Mouse (Mus musculus): Measurements from ENCODE around the gene Cmtm2a.
A peak's percentile ranks its signal among the peaks of the same experiment; 100 is the strongest.
"Not testable (repeated sequence)": the region's sequence is repeated elsewhere in the genome, so short reads cannot be mapped to it uniquely, and the experiment has no call there.

Cmtm2a gene

DNA sequence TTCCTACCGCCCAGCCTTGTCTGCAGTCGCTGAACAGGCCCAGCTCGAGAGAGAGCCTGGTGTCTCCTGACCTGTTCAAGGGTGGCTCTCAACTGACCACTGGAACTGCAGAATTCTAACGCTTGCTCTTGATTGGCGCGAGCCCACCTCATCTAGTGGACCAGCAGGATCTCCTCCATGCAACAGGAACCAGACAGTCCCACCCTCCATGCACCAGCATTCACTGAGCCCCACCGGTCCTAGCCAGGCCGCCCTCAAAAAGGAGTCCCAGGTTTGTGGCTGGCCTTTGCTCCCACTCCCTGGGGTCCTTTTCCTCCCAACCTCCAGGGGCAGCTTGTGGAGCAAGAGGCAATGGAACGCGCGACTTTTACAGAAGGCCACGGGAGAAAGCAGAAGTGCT lies at the start of gene Cmtm2a:
Cmtm2a (minus strand) TSS at position 101 of the 400 bp plus-strand sequence.
- not testable (repeated sequence) for DNase-seq (ENCODE audit: low spot score in 2 of 2)

DNA sequence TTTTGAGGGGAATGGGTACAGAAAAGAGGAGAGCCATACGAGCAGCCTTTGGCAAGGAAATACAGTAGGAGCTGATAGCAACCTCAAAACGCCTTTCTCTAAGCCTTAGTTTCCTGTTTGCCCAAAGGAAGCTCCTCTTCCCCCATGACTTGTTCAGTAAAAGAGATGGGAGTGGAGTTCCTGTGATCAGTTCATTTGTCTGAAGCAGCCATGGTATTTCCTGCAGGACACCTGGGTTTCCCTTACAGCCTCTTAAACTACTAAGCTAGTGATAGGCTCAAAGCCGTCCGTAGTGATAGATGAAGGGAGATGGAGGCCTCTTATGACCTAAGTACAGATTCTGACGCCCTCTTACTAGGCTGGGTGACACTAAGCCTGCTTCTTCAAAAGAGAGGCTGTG lies 49.4 kb upstream of the Cmtm2a start:
- DNase-seq (ENCODE audit: low spot score in 2 of 2), result no peak

DNA sequence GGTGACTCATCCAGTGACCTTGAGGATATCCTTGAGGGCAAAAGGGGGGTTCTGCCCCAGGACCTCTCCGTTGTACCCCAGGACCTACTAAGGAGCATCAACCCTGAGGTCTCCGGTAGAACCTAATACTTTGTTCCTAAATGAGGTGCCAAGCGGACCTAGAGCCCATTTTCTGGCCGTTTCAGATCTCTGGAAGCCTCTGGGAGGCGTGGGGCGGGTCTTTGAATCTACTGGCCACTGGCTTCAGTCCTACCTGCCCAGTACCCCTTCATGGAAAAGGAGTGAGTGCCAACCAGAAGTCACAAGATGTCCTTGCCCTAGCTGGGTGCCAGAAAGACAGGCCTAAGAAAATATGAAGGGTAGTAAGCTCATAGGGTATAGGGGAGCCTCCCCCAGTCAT lies 48.7 kb upstream of the Cmtm2a start:
- no peak for DNase-seq (ENCODE audit: low spot score in 2 of 2)

DNA sequence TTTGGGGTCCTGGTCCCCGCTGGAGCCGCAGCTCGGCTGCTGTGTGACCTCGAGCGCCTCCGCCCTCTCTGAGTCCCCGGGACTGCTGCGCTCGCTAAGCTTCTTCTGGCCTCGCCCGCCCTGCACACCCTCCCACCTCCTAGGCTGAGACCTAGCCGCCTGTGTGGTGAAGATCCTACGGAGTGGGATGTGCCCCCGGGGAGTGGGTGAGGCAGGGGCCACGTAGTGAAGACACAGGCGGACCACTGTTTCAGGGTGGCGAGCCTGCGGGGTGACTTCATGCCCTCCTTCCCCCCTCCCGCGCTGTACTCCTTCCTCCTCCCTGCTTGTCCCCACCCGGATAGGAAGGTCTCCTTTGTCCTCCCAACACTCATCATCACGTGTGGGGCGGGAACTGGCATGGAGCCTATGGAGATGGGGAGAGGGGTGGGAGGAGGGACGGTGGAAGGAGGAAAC lies 48.2 kb upstream of the Cmtm2a start:
- DNase-seq (ENCODE audit: low spot score in 2 of 2), result peak; percentile 43 to 74

DNA sequence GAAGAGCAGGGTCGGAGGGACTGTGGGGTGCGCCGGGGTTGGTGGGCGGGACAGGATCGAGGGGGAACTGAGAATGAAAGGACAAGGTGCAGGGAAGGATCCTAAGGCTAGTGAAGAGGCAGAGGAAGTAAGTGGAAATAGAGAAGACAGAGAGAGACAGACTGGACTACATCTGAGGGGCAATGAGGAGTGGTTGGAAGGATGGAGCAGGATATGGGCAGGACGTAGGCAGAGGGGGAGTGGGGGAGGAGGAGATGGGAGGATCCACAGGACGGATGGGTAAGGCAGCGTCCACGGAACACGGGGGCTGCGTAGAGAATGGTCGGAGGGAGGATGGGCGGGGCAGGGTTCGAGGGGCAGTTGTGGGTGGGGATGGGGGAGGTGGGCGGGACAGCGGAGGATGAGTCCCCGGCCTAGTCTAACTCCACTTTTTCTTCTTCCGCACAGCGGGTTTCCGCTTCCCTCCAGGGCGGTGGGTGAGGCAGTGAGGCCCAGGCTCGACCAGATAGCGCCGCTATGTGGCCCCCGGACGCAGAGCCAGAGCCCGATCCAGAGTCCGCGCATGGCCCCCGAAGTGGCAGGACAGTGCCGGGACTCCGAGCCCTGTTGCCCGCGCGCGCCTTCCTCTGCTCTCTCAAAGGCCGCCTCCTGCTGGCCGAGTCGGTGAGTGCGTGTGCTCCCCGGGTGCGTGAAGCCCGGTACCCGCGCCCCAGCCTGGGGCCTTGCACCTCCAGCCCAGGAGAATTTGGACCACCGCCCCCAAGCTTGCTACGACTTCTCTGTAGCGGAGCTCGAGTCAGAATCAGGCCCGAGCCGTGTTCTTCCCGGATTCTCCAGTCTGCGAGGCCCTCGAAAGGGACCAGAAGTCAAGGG lies 47.5 kb upstream of the Cmtm2a start:
- DNase-seq (ENCODE audit: low spot score in 2 of 2), result peak; percentile 59 to 76

DNA sequence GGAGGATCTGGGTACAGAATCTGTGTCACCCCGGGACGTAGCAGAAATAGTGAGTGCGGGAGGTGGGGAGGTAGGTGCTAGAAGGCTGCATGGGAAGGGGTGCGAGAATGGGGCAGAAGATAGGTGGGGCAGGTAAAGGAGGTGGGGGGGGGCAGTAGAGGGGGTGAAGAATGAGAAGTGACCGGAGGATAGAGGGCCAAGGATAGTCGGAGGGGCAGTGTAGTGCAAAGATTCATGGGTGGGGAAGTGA lies 46.9 kb upstream of the Cmtm2a start:
- DNase-seq (ENCODE audit: low spot score in 2 of 2), result no peak

DNA sequence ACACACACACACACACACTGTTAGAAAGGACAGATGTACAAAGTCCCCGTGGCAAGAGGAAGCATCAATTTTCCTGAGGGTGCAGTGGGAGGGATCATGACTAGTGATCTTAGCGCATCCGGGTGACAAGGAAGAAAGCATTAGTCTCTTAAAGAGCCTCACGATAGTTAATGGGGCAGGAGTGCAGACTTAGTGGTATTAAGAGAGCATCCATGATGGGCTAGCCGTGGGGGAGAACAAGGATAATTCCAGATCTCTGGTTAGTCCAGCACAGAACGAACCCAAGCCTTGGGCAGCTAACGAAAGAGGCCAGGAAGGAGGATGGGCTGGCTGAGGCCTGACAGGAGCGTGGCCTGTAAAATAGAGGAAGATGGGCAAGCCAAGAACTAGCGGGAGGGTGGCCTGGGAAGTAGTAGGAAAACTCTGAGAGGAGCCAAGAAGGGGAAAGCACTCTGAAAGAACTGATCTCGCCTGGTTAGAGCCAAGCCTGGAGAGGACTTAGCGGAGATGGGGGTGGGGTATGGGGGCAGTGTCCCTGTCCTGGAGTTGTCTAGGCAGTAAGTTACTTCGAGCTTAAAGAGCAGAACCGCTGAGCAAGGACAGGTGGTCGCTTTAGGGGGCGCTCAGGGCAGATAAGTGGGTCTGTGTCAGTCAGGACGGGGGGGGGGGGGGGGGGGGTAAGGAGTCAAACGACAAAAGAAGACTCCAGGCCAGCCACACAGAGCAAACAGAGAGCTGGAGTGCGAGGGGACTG lies 46.4 kb upstream of the Cmtm2a start, which contains the start of gene Cmtm3:
Cmtm3 (plus strand) TSS at position 182 of the 754 bp plus-strand sequence.
- DNase-seq (ENCODE audit: low spot score in 2 of 2), result peak; percentile 20 to 27

DNA sequence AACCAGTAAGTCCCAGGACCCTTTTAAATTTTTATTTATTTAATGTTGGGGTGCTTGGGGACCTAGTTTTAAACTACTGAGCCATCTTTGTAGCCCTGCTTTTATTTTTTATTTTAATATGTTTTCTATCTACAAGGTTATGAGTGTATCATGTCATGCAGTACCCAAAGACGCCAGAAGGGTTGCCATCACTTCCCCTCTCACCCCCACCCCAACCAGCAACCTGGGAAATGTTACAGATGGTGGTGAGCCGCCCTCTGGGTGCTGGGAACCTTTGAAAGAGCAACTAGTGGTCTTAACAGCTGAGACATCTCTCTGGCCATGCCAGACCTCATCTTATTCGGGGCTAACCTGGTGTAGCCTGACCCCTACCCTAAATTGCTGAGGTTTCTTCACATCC lies 44.9 kb upstream of the Cmtm2a start:
- no peak for DNase-seq (ENCODE audit: low spot score in 2 of 2)

DNA sequence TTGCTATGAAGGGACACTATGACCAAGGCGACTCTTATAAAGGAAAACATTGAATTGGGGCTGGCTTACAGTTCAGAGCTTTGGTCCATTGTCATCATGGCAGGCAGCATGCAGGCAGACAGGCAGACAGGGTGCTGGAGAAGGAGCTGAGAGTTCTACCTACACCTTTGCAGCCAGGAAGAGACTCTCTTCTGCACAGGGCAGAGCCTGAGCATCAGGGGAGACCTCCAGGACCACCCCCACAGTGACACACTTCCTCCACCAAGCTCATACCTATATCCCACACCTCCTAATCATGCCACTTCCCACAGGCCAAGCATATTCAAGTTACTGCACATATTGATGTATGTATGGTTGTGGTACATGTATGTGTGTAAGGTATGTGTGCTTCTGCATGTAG lies 43.8 kb upstream of the Cmtm2a start:
- DNase-seq (ENCODE audit: low spot score in 2 of 2), result no peak

DNA sequence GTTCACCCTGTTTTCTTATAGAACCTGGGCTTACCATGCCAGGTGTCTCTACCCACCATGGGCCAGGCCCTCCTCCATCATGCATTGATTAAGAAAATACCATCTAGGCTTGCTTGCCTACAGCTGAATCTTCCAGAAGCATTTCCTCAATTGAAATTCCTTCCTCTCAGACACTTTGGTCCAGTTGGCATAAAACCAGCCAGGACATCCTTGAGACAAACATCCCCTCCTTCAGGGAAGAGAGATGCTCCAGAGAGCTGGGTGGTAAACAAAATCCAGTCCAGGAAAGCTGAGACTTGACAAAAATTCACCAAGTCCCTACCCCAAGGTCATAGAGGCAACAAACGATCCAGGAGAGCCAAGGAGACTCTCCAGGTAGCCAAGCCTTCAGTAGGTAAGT lies 41.2 kb upstream of the Cmtm2a start:
- no peak for DNase-seq (ENCODE audit: low spot score in 2 of 2)

DNA sequence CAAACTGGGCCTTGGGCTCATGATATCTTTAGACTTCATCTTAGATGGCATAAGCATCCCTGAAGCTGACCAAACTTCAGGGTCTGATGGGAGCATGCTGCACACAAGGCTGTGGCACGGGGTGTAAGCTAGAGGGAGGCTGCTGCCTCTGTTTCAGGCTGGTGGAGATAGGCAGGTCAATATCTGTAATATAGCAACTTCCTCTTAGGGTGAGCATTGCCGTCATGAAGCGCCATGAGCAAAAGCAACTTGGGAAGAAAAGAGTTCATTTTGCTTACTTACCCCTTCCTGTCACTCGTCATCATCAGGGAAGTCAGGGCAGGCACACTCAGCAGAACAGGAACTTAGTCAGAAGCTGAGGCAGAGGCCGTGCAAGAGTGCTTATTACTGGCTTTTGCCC lies 40.8 kb upstream of the Cmtm2a start:
- DNase-seq (ENCODE audit: low spot score in 2 of 2), result no peak

DNA sequence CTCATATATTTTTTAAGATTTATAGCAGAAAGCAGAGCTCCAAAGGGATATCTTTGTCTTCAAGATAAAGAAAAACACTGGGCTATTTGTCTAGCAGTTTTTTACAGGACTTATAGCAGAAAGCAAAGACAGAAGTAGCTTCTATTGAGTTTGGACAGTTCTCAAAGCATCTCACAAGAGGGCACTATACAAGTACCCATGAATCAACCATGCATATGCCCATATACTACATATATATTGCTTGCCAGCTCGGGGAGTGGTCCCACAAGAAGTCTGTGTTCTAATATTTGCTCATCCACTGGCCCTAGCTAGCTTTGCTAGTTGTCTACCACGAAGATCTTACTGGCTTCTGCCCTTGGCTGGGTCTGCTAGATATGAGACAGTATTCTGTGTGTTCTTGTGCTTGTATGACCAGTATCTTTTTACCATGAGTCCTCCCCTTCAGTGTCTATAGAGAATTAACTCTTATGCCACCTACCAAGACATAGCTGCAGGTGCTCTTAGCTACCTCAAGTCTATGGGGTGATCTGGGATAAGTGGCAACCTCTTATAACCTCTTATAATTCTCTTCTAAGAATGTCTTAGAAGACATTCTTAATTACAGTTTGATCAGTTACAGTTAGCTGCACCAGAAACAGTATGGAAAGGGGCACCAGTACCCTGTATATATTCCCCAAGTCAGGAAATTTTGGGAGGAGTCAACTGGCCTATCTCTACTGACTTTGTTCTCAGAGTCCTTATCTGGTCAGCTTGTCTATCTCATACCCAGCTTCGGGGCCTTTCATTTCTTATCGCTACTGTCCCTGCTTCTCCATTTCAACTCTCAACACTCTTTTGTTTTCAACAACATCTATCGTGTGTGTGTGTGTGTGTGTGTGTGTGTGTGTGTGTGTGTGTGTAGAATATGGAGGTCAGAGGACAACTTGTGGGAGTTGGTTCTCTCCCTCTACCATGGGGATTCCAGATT lies 40.0 kb upstream of the Cmtm2a start:
- DNase-seq (ENCODE audit: low spot score in 2 of 2), result no peak

DNA sequence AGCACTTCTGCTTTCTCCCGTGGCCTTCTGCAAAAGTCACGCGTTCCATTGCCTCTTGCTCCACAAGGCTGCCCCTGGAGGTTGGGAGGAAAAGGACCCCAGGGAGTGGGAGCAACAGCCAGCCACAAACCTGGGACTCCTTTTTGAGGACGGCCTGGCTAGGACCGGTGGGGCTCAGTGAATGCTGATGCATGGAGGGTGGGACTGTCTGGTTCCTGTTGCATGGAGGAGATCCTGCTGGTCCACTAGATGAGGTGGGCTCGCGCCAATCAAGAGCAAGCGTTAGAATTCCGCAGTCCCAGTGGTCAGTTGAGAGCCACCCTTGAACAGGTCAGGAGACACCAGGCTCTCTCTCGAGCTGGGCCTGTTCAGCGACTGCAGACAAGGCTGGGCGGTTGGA lies 28.9 kb upstream of the Cmtm2a start, which contains the start of gene Cmtm2b:
Cmtm2b (plus strand) TSS at position 301 of the 400 bp plus-strand sequence.
- not testable (repeated sequence) for DNase-seq (ENCODE audit: low spot score in 2 of 2)

DNA sequence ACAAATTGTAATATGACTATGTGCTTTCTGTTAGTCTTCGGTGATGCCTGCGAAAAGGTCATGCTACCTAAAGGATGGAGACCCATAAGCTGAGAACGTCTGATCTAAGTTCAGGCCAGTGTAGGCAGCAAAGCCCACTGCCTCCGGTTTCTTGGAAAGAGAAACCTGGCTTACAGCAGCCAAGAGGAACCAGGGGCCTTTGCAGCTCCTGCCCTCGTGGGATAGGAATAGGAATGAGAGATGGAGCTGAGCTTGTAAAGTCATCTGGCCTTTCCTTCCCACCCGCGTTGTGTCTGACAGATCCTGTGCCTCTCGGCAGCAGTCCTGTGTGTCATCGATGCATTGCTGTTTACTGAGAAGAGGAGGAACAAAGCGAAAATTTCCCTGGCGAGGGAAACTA lies 28.3 kb upstream of the Cmtm2a start, which contains the start of gene Gm11020:
Gm11020 (plus strand) TSS at position 301 of the 400 bp plus-strand sequence.
- DNase-seq (ENCODE audit: low spot score in 2 of 2), result not testable (repeated sequence)

DNA sequence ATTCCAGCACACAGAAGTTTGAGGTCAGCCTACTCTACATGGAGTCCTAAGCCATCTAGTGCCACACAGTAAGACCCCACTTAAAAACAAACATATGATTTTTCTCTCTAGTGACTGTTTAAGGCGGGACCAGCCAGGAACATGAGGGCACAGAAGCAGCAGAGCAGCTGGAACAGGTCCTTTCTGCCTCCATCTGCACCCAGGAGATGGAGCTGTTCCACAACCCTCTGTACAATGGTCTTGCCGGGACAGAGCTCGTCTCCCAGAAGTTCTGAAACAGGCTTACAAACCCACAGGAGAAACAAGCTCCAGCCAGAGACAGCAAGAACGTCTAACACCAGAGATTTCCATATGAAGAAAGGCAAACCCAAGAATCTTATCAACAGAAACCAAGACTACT lies 20.3 kb upstream of the Cmtm2a start:
- no peak for DNase-seq (ENCODE audit: low spot score in 2 of 2)

DNA sequence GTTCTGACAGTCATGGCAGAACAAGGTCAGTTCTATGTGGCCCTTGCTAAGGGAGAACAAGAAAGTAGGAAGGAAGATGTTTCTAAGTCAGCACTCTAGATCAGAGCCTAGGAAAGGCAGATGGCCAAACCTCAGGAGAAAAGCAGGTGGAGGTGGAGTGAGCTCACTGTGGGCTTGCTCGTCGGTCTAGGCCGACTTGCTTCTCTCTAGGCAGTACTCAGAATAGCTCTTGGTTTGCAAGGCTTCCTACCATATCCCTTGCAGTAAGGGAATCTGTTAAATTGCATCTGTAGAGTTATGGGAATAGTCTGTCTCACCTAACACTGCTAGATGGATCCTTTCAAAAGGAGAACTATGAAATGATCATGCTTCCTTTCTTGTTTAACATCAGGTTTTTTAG lies 19.0 kb upstream of the Cmtm2a start:
- DNase-seq (ENCODE audit: low spot score in 2 of 2), result not testable (repeated sequence)

DNA sequence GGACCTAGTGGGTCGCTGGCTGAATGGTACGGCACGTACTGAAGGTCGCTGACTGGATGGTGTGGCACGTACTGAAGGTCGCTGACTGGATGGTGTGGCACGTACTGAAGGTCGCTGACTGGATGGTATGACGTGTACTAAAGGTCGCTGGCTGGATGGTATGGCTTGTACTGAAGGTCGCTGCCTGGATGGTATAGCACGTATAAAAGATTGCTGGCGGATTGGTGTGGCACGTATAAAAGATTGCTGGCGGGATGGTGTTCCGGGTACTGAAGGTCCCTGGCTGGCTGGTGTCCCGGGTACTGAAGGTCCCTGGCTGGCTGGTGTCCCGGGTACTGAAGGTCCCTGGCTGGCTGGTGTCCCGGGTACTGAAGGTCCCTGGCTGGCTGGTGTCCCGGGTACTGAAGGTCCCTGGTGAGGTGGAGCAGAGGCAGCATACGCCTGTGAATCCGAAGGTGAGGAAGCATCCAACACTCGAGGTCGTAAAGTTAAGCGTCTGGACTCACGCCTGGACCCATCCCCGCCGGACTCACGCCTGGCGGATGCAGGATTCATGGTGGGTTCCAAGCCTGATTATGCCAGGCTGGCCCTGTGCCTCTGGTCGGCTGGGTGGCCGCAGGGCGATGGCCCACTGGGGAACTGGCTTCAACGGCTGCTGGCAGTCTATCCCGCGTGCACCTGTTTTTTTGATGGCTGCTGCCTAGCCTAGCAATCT lies 16.6 kb upstream of the Cmtm2a start, which contains the start of the genes Gm45711 and Cmtm1:
Gm45711 (minus strand) TSS at position 641 of the 715 bp plus-strand sequence.
Cmtm1 (minus strand) TSS at position 705 of the 715 bp plus-strand sequence.
- DNase-seq (ENCODE audit: low spot score in 2 of 2), result not testable (repeated sequence)

DNA sequence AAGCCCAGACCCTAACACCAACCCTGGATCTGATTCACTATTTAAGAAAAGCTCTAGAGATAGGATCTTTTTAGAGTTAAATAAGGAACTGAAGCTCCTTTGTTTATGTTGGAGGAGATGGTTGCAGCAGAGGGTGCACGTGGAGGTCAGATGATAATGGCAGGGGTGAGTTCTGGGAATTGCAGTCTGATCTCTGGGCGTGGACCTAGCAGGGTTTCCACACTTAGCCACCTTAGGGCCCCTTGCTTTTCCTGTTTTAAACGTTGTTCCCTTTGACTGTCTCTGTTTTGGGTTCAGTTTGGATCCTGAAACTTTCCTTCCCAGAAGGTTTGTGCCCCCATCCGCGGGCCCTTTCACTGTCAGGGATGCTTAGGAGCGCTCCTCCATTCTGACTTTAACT lies 15.4 kb upstream of the Cmtm2a start:
- not testable (repeated sequence) for DNase-seq (ENCODE audit: low spot score in 2 of 2)

DNA sequence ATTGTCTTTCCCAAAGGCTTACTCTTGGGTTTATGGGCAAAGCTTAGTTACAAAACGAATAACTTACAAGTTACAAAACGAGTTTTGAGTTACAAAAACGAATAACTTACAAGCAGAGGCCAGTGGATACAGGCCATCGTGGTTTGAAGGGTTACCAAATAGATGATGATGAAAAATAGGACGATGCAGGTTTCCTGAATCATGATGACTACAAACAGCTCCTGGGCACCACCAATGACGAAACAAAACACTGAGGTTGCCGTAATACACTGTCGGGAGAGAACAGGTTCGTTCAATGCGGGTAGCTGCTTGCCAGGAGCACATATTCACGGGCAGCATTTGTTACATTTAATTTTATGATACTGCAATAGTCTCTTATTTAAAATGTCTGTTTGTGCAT lies 12.0 kb upstream of the Cmtm2a start:
- no peak for DNase-seq (ENCODE audit: low spot score in 2 of 2)

DNA sequence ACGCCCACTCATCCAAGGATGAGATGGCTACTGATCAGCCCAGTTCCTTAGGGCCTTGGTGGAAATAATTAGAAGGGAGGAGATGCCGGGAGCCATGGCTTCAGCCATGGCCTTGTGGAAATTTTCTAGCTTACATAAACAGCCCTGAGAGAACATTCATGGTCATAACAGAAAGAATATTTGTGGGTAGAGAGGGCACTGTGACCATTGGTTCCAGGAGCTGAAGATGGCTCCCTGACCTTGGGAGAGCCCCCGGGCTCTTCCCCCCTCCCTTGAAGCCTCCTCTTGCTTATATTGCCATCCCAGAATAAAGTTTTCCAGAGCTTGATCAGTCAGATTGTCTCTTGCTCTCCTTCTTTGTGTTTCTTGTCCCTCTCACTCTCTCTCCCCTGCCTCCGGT lies 9.6 kb upstream of the Cmtm2a start:
- not testable (repeated sequence) for DNase-seq (ENCODE audit: low spot score in 2 of 2)

DNA sequence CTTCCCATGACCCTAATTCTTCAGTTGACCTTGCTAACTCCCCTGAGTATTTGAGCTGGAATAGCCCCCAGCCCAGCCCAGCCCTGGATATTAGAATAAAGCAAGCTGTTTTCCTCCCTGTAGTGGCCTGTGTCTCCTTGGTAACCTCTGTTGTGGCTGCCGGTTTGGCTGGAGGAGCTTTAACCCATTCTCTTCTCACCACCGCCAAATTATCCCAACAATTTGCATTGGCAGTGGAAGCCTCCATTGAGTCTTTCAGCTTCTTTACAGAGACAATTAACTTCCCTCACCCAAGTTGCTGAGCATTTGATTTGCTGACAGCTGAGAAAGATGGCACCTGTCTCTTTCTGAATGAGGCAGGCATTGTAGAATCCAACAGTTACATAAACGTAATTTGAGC lies 8.6 kb upstream of the Cmtm2a start:
- not testable (repeated sequence) for DNase-seq (ENCODE audit: low spot score in 2 of 2)
